Mouse (Mus musculus): ENCODE results near the gene Glipr2.

DNA sequence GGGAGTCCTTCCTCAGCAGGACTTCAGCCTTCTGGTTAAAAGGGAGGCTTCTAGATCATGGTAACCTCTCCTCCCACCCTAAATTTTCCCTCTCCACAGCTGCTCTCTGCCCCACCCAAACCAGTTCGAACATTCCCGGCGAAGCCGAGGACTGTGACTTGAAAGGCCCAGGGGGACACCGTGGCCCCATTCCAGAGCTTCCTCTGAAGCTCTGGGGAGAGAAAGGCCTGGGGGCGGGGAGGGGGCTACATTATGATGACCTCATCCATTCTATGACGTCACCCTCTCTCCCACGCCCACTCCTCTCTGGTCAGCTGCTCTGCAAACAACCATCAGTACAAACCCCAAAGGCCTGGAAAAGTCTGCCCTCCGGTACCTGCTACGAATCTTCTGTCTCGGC is 26.0 kb downstream of the Glipr2 start, which contains the start of gene Ccin:
- TF ChIP-seq CTCF (IDR thresholded peaks at IDR 0.05; ENCODE audit: extremely low read depth, insufficient read depth, low read length): no peak
- no peak for TF ChIP-seq POLR2A (IDR thresholded peaks at IDR 0.05; ENCODE audit: extremely low read depth, insufficient read depth, low read length)

All from cortical plate, adult 2 months (tissue).